Mouse (Mus musculus): ENCODE measurements at regions not wholly inside any gene's neighbourhood (a gene's known extent, or its start where the extent isn't known, plus 50 kb on each side); places are given as distances from the start of the nearest gene placed in this dataset.

DNA sequence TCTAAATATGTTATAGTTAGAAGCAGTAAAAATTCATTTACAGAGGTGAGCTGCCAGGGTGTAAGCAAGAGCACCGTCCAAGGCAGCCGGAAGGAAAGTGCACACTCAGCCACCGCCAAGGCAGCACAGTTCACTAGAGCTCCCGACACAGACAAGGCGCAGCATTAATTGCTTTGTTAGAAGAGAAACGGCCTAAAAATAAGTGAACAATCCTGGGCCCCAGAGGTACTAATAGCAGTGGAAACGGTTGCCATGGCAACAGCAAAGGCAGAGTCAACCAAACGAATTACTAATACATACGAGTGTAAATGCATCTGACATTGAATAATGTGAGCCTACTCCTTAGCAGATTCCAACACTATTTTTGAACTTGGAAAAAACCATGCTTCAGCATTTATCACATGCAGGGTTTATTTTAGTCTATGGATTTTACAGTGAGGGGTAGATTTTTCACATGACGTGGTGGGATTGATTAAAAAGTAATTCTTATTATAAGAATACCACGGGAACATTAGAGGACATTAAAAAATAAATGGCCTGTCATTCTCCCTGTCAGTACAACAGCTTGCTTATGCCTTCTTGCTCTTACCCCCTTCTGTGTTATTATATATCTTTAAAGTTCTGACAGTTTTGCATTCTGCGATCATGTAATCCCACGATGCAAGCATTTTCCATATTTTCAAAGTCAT lies 62.5 kb downstream of the Cavin4 start:
- peak; percentile 38 to 56 for DNase-seq (ENCODE audit: low spot score in 2 of 2)

DNA sequence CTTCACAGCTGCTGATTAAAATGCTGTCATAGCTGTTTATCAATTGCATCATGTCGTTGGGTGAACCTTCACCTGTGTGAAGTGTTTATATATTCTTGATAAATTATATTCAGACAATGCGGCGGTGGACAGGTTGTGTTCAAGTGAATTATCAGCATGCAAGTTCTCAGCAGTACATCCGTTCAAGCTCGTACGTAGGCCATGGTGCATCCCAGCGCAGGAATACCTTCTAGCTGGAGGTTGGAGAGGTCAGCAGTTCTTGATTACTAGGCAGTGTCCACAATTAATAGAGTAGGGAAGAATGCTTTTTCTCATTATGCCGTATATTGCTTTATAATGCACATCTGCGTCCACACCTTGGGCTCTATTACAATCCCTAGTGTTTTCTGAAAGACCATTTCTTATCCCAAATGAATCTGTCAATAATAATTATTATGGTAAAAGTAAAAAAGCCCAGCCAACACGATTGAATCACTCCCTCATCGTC lies 63.1 kb downstream of the Cavin4 start:
- no peak for DNase-seq (ENCODE audit: low spot score in 2 of 2)

DNA sequence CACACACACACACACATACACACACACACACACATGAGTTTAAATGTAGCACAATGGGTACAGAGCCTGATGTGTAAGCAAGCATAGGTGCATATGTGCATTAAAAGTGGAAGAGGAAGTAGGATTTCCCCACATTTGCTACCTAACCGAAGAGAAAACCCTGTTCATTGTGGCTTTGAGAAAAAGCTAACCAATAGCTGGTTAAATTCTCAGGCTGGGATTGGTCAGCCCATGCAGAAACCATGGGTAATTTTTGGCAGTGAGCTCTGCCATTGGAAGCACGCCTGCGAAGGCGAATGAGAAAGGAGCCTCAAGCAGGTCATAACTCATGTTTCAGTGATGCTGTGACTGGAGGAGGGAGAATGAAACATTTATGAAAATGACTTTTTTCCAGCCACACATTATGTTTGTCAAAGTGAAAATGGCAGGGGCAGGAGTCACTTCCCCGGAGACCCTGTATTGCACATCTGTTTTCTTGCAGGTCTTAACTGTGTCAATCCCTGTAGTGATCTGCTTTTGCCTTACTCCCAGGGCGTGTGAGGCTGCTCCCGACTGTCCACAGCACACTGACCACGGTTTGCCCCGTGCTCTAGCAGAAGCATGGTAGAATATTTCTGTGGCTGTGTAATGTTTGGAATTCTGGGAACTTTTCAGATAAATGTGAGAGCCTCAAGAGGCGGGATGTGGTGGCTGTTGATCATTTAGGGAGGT lies 71.7 kb downstream of the Cavin4 start:
- DNase-seq (ENCODE audit: low spot score in 2 of 2), result no peak

DNA sequence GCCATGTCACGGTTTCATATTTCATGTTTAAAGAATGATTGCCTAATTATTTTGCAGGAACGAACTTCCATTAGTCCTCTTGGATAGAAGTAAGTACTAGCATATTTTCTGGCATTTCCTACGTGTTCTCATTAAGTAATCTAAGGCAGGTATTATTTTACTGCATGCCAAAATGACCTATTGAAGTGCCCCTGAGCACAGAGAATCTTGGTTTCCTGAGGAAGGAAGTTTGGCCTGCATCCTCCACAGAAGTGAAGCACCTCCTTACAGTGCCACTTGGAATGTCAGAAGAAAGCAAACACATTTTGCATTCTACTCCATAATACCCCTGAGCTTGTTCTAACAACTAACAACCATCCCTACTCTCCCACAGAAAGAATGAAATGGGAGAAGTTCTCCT lies 82.9 kb downstream of the Cavin4 start:
- no peak for DNase-seq (ENCODE audit: low spot score in 2 of 2)

DNA sequence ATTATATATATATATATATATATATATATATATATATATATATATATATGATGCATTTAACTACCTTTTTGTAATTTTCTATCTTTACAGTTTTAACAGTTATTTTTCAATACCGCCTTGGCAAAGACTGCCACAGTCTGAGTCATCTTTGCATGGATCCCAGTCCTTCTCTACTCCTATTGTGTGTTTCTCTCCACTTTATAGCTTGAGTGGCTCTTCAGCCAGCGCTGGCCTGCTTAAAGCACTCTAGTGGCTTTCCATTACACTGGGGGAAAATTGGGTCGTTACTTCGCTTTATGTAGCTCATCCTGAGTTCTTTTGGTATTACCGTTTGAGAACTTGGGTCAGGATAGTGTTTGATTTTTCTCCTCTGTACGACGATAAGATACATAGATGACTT lies 86.3 kb downstream of the Cavin4 start:
- DNase-seq (ENCODE audit: low spot score in 2 of 2), result no peak

DNA sequence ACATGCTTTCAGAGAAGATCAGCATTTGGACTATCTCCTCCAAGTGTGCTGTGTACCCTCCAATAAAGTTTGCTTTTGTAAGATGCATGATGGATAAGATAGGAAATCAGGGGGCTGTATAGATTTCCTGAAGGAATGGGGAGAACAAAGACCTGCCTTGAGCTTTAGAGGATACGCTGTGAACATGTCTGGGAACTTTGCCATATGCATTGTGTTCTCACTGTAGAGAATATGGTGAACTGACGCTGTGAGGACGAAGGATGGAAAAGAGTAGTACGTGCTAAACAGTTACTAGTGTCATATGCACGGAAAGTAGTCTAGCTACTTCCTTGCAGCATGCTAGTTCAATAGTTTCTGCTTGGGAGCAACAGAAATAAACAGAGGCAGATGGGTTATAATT lies 86.8 kb downstream of the Cavin4 start:
- DNase-seq (ENCODE audit: low spot score in 2 of 2), result no peak

DNA sequence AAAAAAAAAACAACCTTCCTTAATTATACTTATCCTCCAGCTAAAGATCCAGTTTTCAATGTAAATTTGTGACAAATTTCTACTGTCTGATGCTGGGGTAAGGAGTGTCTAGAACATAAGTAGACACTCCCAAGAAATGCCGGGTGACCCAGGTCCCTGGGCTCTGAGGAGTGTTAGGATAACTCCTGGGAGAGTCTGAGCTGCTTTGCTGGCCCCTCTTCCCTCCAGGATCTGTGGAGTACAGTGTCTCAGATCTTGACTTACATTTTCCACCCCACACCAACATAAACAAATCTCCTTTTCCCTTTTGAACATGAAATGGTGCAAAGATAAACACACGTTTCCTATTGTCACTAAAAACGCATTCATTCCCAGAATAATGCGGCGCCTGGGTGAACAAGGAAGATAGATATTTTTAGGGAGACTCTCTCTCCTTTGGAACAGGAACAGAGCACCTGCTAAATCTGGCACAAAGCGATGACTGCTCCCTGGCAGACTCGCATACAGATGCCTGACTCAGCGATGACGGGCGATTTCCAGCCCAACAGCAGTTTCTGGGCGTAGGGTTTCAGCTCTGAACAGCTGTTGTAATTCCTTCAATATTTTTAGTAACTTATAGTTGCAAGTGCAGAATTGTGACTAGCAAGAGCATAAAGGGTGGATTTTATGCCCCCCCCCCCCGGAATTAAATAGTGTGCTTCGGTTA lies 91.3 kb downstream of the Cavin4 start:
- peak; percentile 49 to 64 for DNase-seq (ENCODE audit: low spot score in 2 of 2)

DNA sequence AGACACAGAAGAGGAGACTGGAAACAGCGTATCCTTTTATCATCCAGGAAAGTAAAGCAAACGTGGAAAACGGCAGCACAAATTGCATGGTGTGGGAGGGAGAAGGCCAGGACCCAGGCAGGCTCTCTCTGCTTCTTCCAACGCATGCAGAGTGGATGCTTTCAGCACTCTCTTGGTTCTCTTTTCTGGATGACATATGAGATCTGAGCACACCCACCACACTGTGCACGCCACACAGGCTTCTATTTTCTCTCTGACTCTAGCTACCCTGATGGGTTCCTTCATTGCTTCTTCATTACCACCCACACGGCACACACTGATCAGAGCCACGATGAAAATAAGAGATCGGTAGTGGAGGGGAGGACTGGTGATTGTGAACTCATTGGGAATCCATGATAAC lies 97.3 kb downstream of the Cavin4 start:
- no peak for DNase-seq (ENCODE audit: low spot score in 2 of 2)

DNA sequence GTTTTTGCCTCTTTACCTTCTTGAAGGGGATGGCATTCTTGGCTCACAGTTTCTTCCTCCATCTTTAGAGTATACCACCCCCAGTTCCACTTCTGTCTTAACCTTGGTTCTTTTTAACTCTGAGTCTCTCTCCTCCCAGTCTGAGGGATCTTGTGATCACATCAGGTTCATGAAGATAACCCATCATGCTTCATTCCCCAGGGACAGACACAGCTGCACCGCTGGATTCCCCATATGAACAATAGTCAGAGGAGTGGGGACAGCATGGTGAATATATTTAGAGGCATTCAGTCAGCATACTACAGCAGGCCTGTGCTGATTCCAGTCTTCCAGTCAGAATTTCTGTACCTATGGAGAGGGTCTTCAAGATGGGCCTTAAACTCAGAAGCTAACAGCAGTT lies 103.1 kb downstream of the Cavin4 start:
- DNase-seq (ENCODE audit: low spot score in 2 of 2), result no peak

DNA sequence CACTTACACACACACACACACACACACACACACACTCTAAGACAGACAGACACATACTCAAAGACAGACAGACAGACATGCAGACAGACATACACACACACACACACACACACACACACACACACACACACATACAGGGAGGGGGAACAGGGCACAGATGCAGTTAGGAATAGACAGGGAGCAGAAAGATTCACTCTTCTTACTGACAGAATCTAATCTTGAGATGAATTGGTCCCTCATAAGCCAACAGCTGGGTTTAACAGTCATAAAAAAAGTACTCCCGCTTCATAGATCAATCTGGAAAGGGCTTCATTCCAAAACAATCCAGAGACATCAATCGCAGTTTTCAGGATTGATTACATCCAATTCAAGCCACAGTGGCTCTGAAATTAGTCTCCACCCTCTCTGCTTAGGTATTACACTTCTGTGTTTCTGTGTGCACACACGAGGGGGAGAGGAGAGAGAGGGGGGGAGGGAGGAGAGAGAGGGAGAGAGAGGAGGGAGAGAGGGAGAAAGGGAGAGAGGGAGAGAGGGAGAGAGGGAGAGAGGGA lies 107.2 kb downstream of the Cavin4 start:
- no peak for DNase-seq (ENCODE audit: low spot score in 2 of 2)

DNA sequence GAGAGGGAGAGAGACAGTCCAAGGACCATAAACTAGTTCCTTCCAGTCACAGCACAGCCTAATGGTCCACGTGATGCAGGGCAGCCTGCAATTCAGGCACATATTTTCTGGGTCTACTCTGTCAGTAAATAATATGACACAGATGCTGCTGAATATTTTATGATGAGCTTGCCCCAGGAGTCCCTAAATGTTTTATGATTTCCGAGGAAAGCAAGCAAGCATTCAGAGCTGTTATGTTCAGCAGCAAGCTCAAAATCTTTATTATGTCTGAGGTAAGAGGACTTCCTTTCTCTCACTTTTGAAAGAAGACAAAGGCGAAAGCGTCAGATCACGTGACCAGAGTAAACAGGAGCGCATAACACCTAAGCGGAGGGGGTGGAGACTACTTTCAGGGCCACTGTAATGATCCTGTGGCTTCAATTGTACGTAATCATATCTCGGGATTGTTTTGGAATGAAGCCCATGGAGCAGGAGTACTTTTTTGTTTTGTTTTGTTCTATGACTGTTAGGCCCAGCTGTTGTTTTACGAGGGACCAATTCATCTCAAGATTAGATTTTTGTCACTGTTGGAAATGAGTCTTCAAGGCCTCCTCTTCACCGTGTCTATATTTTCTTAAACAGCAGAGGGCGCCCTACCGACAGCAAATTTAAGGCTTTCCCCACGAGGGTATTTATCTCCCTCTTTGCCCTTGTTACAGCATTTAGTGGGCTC lies 107.8 kb downstream of the Cavin4 start:
- peak; percentile 73 for DNase-seq (ENCODE audit: low spot score in 2 of 2)

DNA sequence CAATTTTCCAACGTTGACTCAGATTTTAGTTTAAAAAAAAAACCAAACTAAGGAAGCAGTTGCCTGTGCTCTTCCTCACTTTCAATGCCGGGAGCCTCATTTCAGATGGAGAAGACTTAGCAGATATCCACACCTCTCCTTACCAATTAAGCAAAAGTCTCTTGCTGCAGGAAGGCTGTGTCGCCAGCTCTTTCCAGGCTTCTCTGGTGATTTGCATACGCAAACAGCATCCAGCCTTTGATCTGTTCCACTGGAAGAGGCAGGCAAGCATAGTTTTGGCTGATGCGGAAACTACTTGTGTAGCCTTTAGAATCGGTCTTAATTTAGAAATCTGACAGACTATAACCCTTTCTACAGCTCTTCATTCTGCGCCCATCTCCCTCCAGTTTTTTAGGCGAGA lies 108.5 kb downstream of the Cavin4 start:
- DNase-seq (ENCODE audit: low spot score in 2 of 2), result peak in 1 of 2 experiments; percentile 30

DNA sequence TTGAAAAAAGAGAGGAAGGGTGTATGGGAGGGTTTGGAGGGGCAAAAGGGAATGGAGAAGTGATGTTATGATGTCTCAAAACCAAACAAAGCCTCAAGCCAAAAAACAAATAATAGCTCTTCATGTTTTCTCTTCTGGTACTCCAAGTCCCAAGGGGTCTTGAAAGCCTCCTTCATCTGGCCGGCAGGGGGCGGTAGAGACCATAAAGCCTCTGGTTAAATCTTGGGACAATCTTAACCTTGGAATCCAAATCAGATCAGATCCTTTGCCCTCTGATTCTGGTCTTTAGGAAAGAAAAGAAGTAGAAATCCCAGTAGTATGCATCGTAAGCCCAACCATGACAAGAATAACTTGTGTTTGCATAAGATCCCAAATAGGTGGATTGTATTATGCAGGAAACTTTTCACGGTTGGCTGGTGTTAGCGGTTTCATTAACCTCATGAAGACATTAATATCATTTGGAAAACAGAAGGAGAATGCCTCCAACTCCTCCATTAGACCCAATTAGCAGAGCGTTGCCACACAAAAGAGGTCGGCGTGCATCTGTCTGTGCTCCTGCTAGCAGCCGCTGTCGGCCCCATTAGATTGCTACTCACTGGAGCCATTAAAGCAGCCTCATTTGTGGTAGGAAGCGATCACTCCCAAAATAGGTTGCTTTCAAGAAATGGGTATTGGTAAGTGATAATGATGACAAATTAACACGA lies 116.0 kb downstream of the Cavin4 start:
- peak; percentile 78 to 85 for DNase-seq (ENCODE audit: low spot score in 2 of 2)

DNA sequence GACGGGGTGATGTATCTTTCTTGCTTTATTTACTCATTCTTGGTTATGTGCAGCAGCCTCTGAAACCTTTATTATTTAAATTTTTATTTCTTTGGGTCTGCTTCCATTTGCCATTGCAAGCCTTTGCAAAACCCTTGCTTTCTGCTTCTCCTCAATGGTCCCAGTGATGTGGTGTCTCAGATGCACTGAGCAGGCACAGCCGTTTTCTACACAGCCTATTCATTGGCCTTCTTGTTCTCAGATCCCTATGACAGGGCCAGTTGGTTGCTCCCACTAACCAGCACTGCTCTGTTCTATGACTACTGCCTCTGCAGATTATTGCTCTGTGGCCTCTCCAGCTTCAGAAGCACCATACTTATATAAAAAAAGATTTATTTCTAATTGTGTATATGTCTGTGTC lies 116.6 kb downstream of the Cavin4 start:
- no peak for DNase-seq (ENCODE audit: low spot score in 2 of 2)

DNA sequence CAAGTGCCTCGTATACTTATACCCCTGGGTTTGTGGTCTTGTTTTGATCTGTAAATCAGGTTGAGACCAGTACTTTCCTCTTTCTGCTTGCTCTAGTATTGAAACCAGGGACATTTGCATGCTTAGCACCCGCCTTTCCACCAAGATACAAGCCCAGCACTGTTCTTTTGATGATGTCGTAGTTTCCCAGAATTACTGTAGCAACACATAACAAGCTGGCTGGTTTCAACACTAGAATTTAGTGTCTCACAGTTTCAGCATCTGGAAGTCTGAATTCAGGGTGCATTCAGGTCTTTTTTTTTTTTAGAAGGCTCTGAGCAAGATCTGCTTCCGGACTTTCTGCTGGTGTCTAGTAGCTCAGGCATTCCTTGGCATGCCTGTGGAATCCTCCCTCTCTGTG lies 117.8 kb downstream of the Cavin4 start:
- DNase-seq (ENCODE audit: low spot score in 2 of 2), result no peak

DNA sequence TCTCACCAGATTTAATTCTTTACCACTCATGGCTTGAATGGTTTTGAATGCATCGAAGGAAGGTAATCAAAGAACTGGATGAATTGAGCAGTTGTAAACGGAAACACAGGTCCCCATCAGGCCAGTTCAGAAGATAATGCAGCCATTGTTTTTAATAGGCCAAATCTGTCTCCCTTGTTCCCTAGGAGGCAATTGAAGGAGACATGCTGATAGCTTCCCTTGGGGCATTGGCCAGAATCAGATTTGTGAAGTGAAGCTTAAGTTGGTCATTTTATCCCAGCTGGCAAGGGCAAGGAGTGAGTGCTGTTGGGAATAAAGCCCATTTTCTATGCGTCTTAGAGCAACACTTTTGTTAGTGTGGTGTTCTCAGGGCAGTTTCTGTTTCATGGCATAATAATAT lies 119.4 kb downstream of the Cavin4 start:
- no peak for DNase-seq (ENCODE audit: low spot score in 2 of 2)

DNA sequence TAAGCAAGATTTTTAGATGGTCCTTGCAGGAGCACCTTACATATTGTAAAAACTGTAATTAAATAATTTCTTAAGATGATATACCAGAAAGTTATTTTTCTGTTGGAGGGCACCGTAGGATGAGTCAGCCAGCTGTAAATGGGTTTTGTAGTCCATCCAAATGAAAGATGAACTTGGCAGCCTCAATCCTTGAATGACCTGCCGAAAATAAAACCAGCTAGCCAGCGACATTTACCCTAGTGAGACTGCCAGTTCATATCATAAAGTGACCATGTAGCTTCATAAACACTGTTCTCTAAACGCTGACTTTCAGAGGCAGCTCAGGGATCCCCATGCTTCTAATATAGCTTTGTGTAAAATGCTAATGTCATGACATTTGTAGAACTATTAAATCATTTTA lies 127.8 kb downstream of the Cavin4 start:
- DNase-seq (ENCODE audit: low spot score in 2 of 2), result no peak

DNA sequence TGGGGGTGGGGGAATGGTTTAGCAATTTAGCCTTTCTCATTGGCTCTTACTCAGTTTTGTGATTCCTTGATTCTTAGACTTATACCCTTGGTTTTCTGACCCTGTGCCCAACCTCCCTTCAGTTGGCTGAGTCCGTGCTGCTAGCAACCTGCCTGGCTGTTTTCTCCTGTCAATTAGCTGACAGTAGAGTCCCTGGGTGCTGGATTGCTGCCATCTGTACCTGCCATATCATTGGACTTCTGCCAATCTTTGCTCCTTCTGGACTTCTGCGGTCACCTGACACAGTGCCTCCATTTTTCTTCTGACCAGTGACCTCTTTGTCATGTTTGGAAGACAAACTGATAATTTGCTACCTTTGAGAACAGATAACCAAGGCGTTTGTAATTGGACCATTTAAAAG lies 140.5 kb downstream of the Cavin4 start:
- DNase-seq (ENCODE audit: low spot score in 2 of 2), result no peak

DNA sequence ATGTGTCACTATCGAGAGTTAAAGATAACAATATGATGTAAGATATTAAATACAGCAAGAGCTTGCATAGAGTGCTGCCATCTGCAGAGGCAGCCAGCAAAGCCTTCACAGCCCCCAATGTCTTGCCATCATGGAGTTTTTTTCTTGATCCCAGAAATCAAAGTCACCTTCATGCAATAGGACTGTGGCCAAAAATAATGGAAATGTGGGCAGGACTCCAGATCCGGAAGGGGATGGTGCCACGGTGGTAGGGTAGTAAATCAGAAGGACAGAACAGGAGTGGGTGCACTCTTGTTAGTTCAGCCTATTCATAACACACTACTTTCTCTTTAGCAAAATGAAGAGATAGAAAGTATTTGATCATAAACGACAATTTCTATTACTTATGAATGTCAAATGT lies 145.3 kb downstream of the Cavin4 start:
- DNase-seq (ENCODE audit: low spot score in 2 of 2), result no peak

DNA sequence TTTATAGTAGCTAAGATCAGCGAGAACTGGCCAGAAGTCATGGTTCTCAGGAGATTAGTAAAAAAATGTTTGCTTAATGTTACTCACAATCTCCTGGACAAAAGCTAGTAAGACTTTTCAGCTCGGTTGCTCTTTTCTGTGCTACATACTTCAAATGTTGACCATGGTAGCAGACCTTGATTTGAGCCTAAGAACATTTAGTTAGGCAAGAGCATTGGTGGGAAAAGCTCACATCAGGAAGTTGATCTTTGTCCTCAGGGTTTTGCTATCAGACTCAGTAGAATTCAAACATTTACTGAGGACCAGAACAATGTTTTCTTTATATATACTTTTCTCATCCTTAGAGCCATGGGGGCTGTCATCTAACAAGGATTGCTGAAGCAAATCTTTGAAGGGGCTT lies 170.4 kb downstream of the Cavin4 start:
- DNase-seq (ENCODE audit: low spot score in 2 of 2), result no peak

DNA sequence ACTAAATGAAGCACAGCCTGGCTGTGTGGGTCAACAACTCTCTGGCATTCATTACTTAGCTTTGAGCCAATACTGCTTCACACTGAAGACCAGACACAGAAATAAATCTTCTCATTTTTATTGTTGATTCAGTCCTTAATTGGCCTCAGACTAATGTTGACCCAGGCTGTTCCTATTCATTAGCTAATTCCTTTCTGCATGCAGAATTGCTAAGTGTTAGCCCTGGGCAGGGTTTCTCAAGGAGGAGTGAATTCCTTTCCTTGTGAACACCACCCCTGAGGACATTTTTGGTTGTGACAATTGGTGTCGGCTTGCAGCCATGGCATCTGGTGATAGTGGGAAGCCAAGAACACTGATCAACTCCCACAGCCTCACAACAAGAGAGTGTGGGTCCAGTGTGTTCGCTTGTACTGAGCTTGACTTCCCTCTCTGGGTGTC lies 179.5 kb downstream of the Cavin4 start:
- peak; percentile 68 to 69 for DNase-seq (ENCODE audit: low spot score in 2 of 2)
